Mouse (Mus musculus) liver, embryonic 13.5 days (tissue): ENCODE results near the gene Dnmt3a. TPM values are rescaled to one million over a fixed set of nuclear protein-coding genes. Genes with fewer than 3 reads are reported as not detected.

Experiments used
- ATAC-seq: fragments of 200-750 bp; cut with Nextera tagmentation; 2 replicates; pipeline ENCODE4 v1.8.0; 2017; ENCODE audit warnings: low read depth, mild to moderate bottlenecking, moderate number of reproducible peaks, moderate library complexity
- DNase-seq: peaks from one replicate; pipeline ENCODE4 v3.0.0; 2022
- H3K27ac ChIP-seq: fragments of 300-500 bp; sonication (generic); 2 replicates; pipeline ENCODE4 v1.5.1; 2015; ENCODE audit warnings: moderate library complexity, mild to moderate bottlenecking, inconsistent platforms
- H3K27me3 ChIP-seq: fragments of 300-500 bp; sonication (generic); 2 replicates; pipeline ENCODE4 v1.6.1; 2015; ENCODE audit warnings: mild to moderate bottlenecking, inconsistent platforms
- H3K36me3 ChIP-seq: fragments of 300-500 bp; sonication (generic); 2 replicates; pipeline ENCODE4 v1.6.1; 2015; ENCODE audit warnings: mild to moderate bottlenecking, inconsistent platforms
- H3K4me1 ChIP-seq: fragments of 300-500 bp; sonication (generic); replicated peaks from 2 replicates; pipeline ENCODE4 v1.6.1; 2015; ENCODE audit warnings: inconsistent platforms
- H3K4me2 ChIP-seq: fragments of 300-500 bp; sonication (generic); 2 replicates; pipeline ENCODE4 v1.6.1; 2015; ENCODE audit warnings: inconsistent platforms, mild to moderate bottlenecking, moderate library complexity
- H3K4me3 ChIP-seq: fragments of 300-500 bp; sonication (generic); replicated peaks from 2 replicates; pipeline ENCODE4 v1.5.1; 2015; ENCODE audit warnings: mild to moderate bottlenecking, inconsistent platforms
- H3K9ac ChIP-seq: fragments of 300-500 bp; sonication (generic); 2 replicates; pipeline ENCODE4 v1.6.1; 2015; ENCODE audit warnings: mild to moderate bottlenecking, inconsistent platforms
- H3K9me3 ChIP-seq: fragments of 300-500 bp; sonication (generic); replicated peaks from 2 replicates; pipeline ENCODE4 v1.6.1; 2016; ENCODE audit warnings: inconsistent platforms
- WGBS: fragments of 180-500 bp; shearing (Covaris S2); methylation state at CpG from one replicate; pipeline ENCODE4 v1.1.7; 2015; ENCODE audit not compliant: insufficient replicate concordance; 5-methylcytosine and 5-hydroxymethylcytosine counted together
- polyA plus RNA-seq: library from polyadenylated mRNA; unstranded; fragments of >200 nt; fragmentation: Nextera tagmentation; extraction: Ambion mirVana; gene quantifications from 2 replicates; pipeline ENCODE4 v1.2.1, GENCODE M21; 2015

The Dnmt3a gene
- 29.6 and 33.7 TPM in 2 replicates for polyA plus RNA-seq

GRCm38 (mm10) chr12:3805852-3806251 is at the start of gene Dnmt3a:
Gene Dnmt3a (plus strand): TSS chr12:3806007.
- Histone ChIP-seq H3K9ac (peak within 1 kb of the TSS; percentile 74), H3K9me3 (no peaks in the 10 kb centered on the region), H3K27me3 (peaks cover 77% of the 10 kb centered on the region), H3K36me3 (no peaks in the 10 kb centered on the region), H3K27ac (peak within 1 kb of the TSS; percentile 68), H3K4me3 (peak within 1 kb of the TSS; percentile 72), H3K4me1 (peaks cover 31% of the 10 kb centered on the region), H3K4me2 (peak within 1 kb of the TSS; percentile 78)
- ATAC-seq (peak; percentile 22), DNase-seq (no peak)
- 23% methylated on average over 4 of the region's 4 CpGs for WGBS

GRCm38 (mm10) chr12:3756216-3756615 is 49.6 kb upstream of the Dnmt3a start:
- 76% methylated on average over 3 of the region's 3 CpGs for WGBS
- Histone ChIP-seq H3K4me3 (no peak overlapping the region), H3K9me3 (no peaks in the 10 kb centered on the region), H3K27ac (no peak overlapping the region), H3K4me1 (no peaks in the 10 kb centered on the region), H3K9ac (no peak overlapping the region), H3K36me3 (no peaks in the 10 kb centered on the region; the same call in 1 of the 2 replicates), H3K27me3 (no peaks in the 10 kb centered on the region), H3K4me2 (no peak overlapping the region)
- DNase-seq = no peak
- no peak for ATAC-seq

- DNase-seq (no peak), ATAC-seq (no peak)
- H3K4me2 ChIP-seq = no peak overlapping the region
- H3K9me3 ChIP-seq = no peaks in the 10 kb centered on the region
- no peaks in the 10 kb centered on the region for H3K4me1 ChIP-seq
- no peak overlapping the region for H3K4me3 ChIP-seq
- H3K9ac ChIP-seq = no peak overlapping the region
- 66% methylated on average over 3 of the region's 3 CpGs for WGBS
- H3K27me3 ChIP-seq = no peaks in the 10 kb centered on the region
- H3K36me3 ChIP-seq = no peaks in the 10 kb centered on the region
- no peak overlapping the region for H3K27ac ChIP-seq
Measured at GRCm38 (mm10) chr12:3758127-3758526, 47.7 kb upstream of the Dnmt3a start.

- ATAC-seq = peak; percentile 64
- no peak overlapping the region for H3K9ac ChIP-seq
- no peaks in the 10 kb centered on the region for H3K27me3 ChIP-seq
- no peak overlapping the region for H3K27ac ChIP-seq
- no peak for DNase-seq
- H3K4me1 ChIP-seq = no peaks in the 10 kb centered on the region
- no peaks in the 10 kb centered on the region for H3K9me3 ChIP-seq
- 9% methylated on average over 4 of the region's 4 CpGs for WGBS
- no peak overlapping the region for H3K4me3 ChIP-seq
- no peaks in the 10 kb centered on the region for H3K36me3 ChIP-seq
- H3K4me2 ChIP-seq = no peak overlapping the region
Measured at GRCm38 (mm10) chr12:3759419-3759818, 46.4 kb upstream of the Dnmt3a start.

GRCm38 (mm10) chr12:3760876-3761590 is 44.8 kb upstream of the Dnmt3a start:
- no peaks in the 10 kb centered on the region for H3K27me3 ChIP-seq
- H3K4me3 ChIP-seq = no peak overlapping the region
- no peak overlapping the region for H3K4me2 ChIP-seq
- no peaks in the 10 kb centered on the region for H3K4me1 ChIP-seq
- H3K9ac ChIP-seq = no peak overlapping the region
- DNase-seq (no peak), ATAC-seq (no peak)
- WGBS = 75% methylated on average over 4 of the region's 4 CpGs
- no peak overlapping the region for H3K27ac ChIP-seq
- no peaks in the 10 kb centered on the region for H3K9me3 ChIP-seq
- H3K36me3 ChIP-seq = no peaks in the 10 kb centered on the region

- Histone ChIP-seq H3K4me3 (no peak overlapping the region), H3K4me2 (no peak overlapping the region), H3K36me3 (no peaks in the 10 kb centered on the region), H3K27ac (no peak overlapping the region), H3K9ac (no peak overlapping the region), H3K27me3 (no peaks in the 10 kb centered on the region), H3K4me1 (no peaks in the 10 kb centered on the region), H3K9me3 (no peaks in the 10 kb centered on the region)
- no peak for ATAC-seq
- no peak for DNase-seq
- WGBS = 62% methylated on average over 6 of the region's 6 CpGs
Measured at GRCm38 (mm10) chr12:3761591-3762295, 44.1 kb upstream of the Dnmt3a start.

GRCm38 (mm10) chr12:3764191-3764804 is 41.5 kb upstream of the Dnmt3a start:
- H3K9ac ChIP-seq = no peak overlapping the region
- H3K36me3 ChIP-seq = no peaks in the 10 kb centered on the region
- no peaks in the 10 kb centered on the region for H3K27me3 ChIP-seq
- H3K4me2 ChIP-seq = no peak overlapping the region
- H3K4me1 ChIP-seq = no peaks in the 10 kb centered on the region
- 53% methylated on average over 3 of the region's 3 CpGs for WGBS
- no peak for ATAC-seq
- no peak for DNase-seq
- no peak overlapping the region for H3K4me3 ChIP-seq
- no peak overlapping the region for H3K27ac ChIP-seq
- no peaks in the 10 kb centered on the region for H3K9me3 ChIP-seq

GRCm38 (mm10) chr12:3767360-3767759 is 38.4 kb upstream of the Dnmt3a start:
- no peak overlapping the region for H3K27ac ChIP-seq
- WGBS = 83% methylated on average over 8 of the region's 8 CpGs
- H3K9ac ChIP-seq = no peak overlapping the region
- no peak overlapping the region for H3K4me2 ChIP-seq
- no peak overlapping the region for H3K4me3 ChIP-seq
- no peak for DNase-seq
- H3K9me3 ChIP-seq = no peaks in the 10 kb centered on the region
- no peaks in the 10 kb centered on the region for H3K4me1 ChIP-seq
- ATAC-seq = no peak
- no peaks in the 10 kb centered on the region for H3K36me3 ChIP-seq
- no peaks in the 10 kb centered on the region for H3K27me3 ChIP-seq

- WGBS = 76% methylated on average over 4 of the region's 4 CpGs
- no peak overlapping the region for H3K9ac ChIP-seq
- no peaks in the 10 kb centered on the region for H3K27me3 ChIP-seq
- H3K4me3 ChIP-seq = no peak overlapping the region
- no peak overlapping the region for H3K27ac ChIP-seq
- ATAC-seq (no peak), DNase-seq (no peak)
- 0 out of 2 replicates have a peak, but pooled peaks cover under 1% of the 10 kb centered on the region for H3K4me1 ChIP-seq
- no peaks in the 10 kb centered on the region for H3K36me3 ChIP-seq
- no peak overlapping the region for H3K4me2 ChIP-seq
- H3K9me3 ChIP-seq = no peaks in the 10 kb centered on the region
Measured at GRCm38 (mm10) chr12:3768391-3768790, 37.4 kb upstream of the Dnmt3a start.

GRCm38 (mm10) chr12:3770546-3770945 is 35.3 kb upstream of the Dnmt3a start:
- no peaks in the 10 kb centered on the region for H3K27me3 ChIP-seq
- H3K9ac ChIP-seq = no peak overlapping the region
- no peak overlapping the region for H3K27ac ChIP-seq
- DNase-seq (no peak), ATAC-seq (no peak)
- H3K36me3 ChIP-seq = no peaks in the 10 kb centered on the region
- no peak overlapping the region for H3K4me3 ChIP-seq
- no peak overlapping the region for H3K4me2 ChIP-seq
- H3K4me1 ChIP-seq = 0 out of 2 replicates have a peak, but pooled peaks cover 2% of the 10 kb centered on the region
- no peaks in the 10 kb centered on the region for H3K9me3 ChIP-seq
- WGBS = 69% methylated on average over 2 of the region's 2 CpGs

- Histone ChIP-seq H3K27ac (no peak overlapping the region), H3K4me1 (0 out of 2 replicates have a peak, but pooled peaks cover 2% of the 10 kb centered on the region), H3K9ac (no peak overlapping the region), H3K9me3 (no peaks in the 10 kb centered on the region), H3K4me3 (no peak overlapping the region), H3K36me3 (no peaks in the 10 kb centered on the region), H3K4me2 (no peak overlapping the region), H3K27me3 (no peaks in the 10 kb centered on the region)
- WGBS = 51% methylated on average over 2 of the region's 2 CpGs
- no peak for ATAC-seq
- no peak for DNase-seq
Measured at GRCm38 (mm10) chr12:3771080-3771479, 34.7 kb upstream of the Dnmt3a start.
